Mouse (Mus musculus) lung, adult 2 months (tissue): ENCODE data around the gene Slc6a9.

Source experiments
- CTCF ChIP-seq: fragments of 200-500 bp; IDR thresholded peaks from 2 replicates; pipeline ENCODE4 v1.5.1; 2011; ENCODE audit warnings: mild to moderate bottlenecking, low read length, control low read depth; ENCODE audit not compliant: insufficient read depth
- POLR2A ChIP-seq: fragments of 200-500 bp; IDR thresholded peaks from 2 replicates; pipeline ENCODE4 v1.6.1; 2011; ENCODE audit warnings: low read depth, mild to moderate bottlenecking, control low read depth, low read length, borderline replicate concordance; ENCODE audit errors: extremely low read depth

DNA sequence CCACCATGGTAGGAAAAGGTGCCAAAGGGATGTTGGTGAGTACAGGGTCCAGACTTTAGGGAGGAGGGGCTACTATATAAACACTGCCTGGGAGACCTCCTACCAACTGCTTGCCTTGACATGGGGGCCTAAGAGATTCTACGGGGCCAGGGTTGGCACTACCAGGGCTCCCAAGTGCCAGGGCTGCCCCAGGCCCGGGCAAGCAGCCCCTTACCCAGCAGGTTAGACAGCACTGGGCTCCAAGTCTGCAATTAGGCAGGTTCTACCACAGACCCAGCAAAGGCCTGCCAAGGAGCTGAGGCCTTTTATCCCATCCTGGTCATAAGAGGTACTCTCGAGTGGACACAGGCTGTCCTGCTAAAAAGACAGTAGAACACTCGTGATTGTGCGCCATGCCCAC lies 8.8 kb downstream of the Slc6a9 start:
- TF ChIP-seq POLR2A = no peak
- TF ChIP-seq CTCF = no peak
